Mouse (Mus musculus) testis, postnatal 10 days (tissue): ENCODE measurements around the gene Ssbp2.

ENCODE experiments used
- DNase-seq: peaks from one replicate; pipeline ENCODE4 v3.0.0; 2021; ENCODE audit warnings: low spot score

Gene Ssbp2

GRCm38 (mm10) chr13:91634123-91634522 is 174.0 kb downstream of the Ssbp2 start:
- DNase-seq, result no peak

DNA sequence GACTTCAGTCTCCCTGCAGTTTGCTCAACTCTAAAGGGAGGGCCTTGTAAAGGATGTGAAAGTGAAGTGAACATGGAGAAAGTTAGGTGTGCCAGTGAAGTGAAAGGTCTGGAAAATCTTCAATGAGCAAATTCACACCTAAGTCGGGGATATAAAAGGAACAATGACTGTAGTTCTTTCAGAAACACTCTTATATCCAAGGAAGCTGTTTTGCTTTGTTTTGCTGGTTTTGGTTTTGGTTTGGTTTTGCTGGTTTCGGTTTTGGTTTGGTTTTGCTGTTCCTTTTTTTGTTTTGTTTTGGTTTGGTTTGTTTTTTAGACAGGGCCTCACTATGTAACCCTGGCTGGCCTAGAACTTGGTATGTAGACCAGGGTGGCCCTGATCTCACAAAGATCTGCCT is 175.9 kb downstream of the Ssbp2 start:
- DNase-seq, result no peak

GRCm38 (mm10) chr13:91636814-91637213 is 176.7 kb downstream of the Ssbp2 start:
- DNase-seq, result peak; percentile 86

- DNase-seq, result no peak
Observed at GRCm38 (mm10) chr13:91638836-91639235, 178.8 kb downstream of the Ssbp2 start.

DNA sequence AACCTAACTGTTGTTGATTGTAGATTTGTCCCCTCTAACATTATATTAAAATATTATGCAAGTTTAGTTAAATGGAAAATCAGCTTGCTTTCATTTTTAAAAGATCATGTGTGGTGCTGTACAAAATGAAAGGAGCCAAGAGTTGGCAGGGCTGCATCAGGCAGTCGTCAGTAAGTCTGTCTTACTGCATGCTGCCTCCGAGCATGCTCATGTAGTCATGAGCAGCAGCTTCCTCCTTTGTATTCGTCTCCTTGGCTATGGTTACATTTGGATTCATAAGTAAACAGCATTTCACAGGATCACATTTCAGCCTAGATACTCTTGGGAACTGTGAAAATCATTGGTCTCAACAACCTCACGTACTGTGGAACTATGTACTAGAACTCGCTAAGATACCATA is 180.1 kb downstream of the Ssbp2 start:
- DNase-seq, result no peak

DNA sequence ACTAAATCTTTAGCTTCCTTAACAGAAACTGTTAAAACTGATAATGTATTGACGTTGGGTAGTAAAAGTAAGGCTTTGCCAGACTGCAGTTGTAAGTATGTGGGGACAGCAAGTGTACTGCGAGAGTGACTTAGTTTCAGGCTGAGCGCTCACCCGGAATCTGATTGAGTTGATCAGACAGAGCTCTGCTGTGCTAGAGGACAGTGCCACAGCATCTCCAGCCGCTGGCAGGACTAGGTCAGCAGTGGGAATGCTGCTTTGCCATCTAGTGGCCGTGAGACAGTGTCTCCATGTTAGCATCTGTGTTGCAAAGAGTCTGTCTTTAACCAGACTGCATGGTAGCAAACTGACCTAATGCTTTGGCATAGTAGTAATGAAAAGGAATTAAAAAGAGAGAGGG is 188.2 kb downstream of the Ssbp2 start:
- peak; percentile 46 for DNase-seq

DNA sequence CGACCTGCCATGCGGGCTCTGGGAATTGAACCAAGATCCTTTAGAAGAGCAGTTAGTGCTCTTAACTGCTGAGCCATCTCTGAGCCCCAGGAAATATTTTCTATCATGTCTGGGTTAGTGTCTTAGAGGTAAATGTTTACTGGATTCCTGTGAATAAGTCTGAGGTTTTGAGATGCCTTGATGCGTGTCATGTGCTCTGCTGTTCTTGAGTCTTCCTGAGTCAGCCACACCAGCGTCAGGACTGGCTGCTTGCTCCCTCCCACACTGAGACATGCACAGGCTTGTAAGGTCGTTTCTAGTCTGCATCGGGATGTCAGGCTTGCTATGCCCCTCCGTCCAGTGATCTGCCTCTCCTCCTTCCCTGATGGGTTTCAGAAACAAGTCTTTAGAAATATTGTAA is 189.8 kb downstream of the Ssbp2 start:
- no peak for DNase-seq

GRCm38 (mm10) chr13:91661068-91661795 is 201.1 kb downstream of the Ssbp2 start:
- DNase-seq, result no peak

DNA sequence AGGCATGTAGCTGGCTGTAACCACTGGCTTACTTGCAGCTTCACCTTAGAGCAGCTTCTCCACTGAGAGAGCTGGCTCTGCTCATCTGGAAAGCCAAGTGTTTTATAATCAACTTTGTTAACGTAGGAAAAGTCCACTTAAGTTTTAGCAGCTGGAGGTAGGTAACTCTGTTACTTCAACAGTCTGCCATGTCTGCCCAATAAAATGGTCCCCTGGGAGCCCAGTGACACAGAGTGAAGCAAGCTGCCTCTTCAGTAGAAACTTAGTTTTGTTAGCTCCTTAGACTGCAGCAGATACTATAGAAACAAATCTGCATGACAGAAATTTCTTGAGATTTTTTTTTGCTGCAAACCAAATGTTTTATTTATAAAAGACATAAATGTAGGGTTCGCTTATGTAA is 202.7 kb downstream of the Ssbp2 start:
- DNase-seq, result no peak

DNA sequence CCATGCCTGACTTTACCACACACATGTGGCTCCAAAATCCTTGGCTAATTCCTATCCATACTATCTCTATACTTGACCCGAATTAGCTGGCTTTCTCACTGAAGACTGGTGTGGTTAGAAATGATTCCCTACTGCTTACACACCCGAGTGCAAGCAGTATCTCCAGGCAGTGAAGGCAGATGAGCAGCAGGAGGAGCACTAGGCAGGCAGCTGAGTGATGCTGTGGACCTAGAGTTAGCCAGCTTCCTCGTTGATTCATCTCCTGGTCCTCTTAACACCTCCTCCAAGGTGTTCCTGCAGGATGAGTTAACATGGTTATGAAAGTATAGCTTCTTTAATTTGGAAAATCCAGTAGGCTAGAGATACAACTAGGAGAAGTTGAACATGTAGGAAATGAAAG is 213.2 kb downstream of the Ssbp2 start:
- no peak for DNase-seq

DNA sequence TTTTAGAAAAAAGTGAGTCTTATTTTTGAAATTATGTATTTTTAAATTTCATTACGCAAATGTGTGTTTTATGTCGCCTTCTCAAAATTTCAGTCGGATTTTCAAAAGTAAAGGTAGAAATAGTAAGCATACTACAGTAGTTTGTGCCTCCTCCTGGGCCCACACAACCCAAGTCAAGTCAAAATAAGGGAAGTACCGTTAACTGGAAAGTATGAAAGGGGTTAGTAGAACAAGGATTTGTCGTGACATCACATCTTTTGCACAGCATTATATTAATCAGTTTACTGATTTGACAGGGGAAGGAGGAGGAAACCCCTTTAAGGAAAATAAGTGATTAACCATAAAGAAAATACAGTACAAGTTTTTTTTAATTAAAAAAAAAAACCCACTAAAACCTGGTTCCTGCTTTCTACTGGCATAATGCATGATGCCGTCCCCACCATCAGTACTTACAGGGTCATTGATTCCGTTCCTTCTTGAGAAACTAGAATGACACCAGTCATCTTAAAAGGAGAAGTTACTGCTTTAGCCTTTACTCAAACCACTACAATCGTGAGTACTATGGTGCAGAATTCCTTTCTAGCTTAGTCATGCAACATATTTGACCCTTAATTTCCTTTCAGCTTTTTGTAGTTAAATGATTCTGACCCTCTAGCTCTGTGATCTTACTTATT is 220.8 kb downstream of the Ssbp2 start:
- no peak for DNase-seq

DNA sequence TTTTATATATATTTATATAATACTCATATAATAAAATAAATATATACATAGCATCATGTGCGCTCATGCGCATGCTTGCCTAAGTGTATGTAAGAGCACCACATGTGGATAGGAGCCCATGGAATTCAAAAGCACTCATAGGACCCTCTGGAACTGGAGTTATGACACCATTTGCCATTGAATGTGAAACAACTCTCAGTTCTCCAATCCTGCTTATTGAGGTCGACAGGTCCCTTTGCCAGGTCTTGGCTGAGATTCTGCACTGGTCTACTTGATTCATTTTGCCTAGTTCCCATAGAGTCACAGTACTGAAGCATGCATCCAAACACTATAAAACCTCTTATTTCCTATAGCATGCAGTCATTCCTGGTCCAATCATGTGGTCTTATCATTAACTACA is 221.4 kb downstream of the Ssbp2 start:
- no peak for DNase-seq

DNA sequence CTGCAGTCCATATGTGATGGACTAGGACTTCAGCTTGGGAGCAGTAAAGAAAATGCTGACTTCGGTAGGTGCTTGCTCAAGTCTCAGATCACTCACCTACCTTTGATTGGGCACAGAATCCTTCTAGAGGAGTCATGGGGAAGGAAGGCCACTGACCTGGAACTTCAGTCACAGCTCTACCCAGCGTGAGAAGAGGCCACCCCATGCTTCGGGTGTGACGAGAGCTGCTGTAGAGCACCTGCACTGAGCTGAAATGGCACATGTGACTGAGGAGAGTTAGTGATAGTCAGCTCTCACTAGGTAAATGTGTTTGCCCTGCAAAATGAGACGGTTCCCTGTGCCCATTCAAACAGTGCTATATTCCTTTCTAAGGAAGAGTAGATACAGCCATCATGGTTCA is 230.0 kb downstream of the Ssbp2 start:
- DNase-seq, result no peak

GRCm38 (mm10) chr13:91693615-91694014 is 233.5 kb downstream of the Ssbp2 start:
- DNase-seq, result no peak

DNA sequence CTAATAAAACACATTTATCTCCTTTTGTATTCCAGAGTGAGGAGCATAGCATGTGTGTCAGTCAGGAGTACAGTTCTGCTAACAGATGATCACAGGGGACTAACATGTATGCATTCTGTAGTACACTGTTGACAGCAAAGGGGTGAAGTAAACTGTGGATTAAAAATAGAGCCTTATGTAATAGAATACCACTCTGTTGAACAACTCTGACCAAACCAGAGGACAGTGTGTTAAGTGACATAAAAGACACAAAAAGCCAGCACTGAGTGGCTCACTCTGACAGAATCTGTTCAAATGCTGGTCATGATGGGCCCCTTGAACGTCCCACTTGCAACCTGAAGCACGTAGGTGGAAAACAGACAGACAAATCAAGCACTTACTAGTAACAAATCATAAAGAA is 235.3 kb downstream of the Ssbp2 start:
- DNase-seq, result no peak

GRCm38 (mm10) chr13:91696109-91696645 is 236.1 kb downstream of the Ssbp2 start:
- DNase-seq, result no peak

- DNase-seq, result no peak
Observed at GRCm38 (mm10) chr13:91697011-91697410, 236.9 kb downstream of the Ssbp2 start.

DNA sequence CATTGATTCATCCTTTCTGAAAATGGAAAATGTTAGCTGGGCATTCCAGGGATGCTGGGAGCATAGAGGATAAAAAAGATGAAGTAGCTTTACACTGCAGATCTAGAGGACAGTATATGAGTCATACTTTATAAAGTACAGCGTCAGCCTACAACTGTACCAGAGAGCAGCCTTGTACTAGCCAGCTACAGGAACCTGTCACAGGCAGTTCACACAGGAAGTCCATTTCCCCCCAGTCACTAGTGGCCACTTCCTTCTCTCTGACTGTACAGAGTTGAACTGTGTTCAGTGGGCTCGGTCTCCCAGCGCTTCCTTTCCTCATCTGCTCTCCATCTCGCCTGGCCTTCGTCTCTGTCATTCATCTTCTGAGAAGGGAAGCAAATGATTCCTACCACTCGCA is 242.3 kb downstream of the Ssbp2 start:
- no peak for DNase-seq

DNA sequence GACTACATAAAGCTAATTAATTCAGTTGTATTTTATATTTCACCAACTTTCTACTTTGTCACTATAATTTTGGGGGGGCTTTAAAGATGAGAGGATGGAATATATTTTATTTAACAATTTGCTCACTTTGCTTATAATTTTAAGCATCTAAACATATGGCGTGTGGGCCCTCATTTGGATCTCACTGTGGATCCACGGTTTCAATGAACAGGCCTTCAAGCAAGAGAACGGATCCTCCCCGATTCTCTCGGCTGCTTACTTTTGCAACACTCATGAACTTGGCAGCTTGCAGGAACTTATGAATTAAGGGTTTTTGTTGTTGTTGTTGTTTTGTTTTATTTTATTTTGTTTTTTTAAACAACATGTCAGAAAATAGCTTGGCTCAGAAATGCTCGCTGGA is 259.4 kb downstream of the Ssbp2 start:
- no peak for DNase-seq

GRCm38 (mm10) chr13:91723108-91723735 is 263.1 kb downstream of the Ssbp2 start:
- DNase-seq, result no peak

GRCm38 (mm10) chr13:91723736-91724119 is 263.6 kb downstream of the Ssbp2 start:
- DNase-seq, result no peak

- DNase-seq, result no peak
Observed at GRCm38 (mm10) chr13:91724211-91724610, 264.1 kb downstream of the Ssbp2 start.

DNA sequence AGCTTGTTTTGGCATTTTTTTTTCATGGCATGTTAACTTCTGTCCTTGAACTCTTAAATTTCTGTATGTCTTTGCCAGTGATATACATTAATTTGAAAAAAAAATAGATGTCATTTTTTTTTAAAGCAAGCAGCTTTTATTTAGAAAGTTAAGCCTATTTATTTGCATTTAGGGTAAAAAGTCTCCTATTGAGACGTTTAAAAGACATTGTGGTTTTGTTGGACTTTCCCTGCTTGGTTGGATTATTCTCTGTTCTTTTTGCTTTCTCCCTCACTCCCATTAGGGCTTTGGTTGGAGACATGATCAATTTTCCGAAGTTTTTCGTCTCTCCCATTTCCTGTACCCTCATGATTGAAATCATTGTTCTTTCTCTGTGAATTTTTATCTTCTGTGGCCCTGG is 265.0 kb downstream of the Ssbp2 start:
- no peak for DNase-seq
